In the genomic region with DNA sequence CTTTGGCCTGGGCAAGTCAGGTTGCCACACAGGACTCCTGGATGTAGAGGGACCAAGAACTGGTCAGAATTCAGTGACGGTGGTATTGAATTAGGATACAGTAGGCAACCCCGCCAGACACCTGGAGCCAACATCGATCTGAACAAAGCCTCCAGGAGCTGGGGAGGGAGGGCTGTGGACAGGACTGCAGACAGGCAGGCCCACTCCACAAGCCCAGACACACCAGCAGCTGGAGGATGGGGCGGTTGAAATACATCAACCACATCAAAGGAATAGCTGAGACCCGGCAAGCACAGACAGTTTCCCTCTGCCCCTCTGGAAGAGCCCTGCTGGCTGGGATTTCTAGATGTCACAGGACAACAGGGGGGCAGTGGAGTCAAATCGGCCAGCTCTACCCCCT, we compare ENCODE assay signal across 14 mouse cellular contexts. TPM values are rescaled to one million over a fixed set of nuclear protein-coding genes. Genes with fewer than 3 reads are reported as not detected.
DNase-seq lines count a peak whose midpoint lies in the region; ATAC-seq lines count a peak whose summit lies in the region.
"Had no signal": no experiment of that assay in that cellular context is flagged by ENCODE, and none has a peak within 500 bp of the region (broad histone marks: within the 10 kb centered on the region; RNA-seq: fewer than 3 reads in every experiment).

No protein-coding gene starts in this region.

- 57% methylated on average over 6 of the region's 6 CpGs for WGBS in kidney, embryonic 16.5 days
- WGBS in limb, embryonic 10.5 days = 42% methylated on average over 6 of the region's 6 CpGs

- no peaks in the 10 kb centered on the region for H3K9me3 ChIP-seq in kidney, embryonic 16.5 days (ENCODE audit: low read length)
- H3K9me3 ChIP-seq in limb, embryonic 10.5 days (replicated peaks) = no peaks in the 10 kb centered on the region
- H3K9me3 ChIP-seq: limb, embryonic 15.5 days; megakaryocyte, embryonic 14.5 days had no signal

- H3K4me1 ChIP-seq in kidney, embryonic 16.5 days (ENCODE audit: insufficient read depth, low read length) = peaks cover 45% of the 10 kb centered on the region
- peaks cover 57% of the 10 kb centered on the region for H3K4me1 ChIP-seq in limb, embryonic 10.5 days

- H3K9ac ChIP-seq in kidney, embryonic 16.5 days (replicated peaks; ENCODE audit: low read length) = peak overlapping the region; percentile 20; the same call in 1 of the 2 replicates
- H3K9ac ChIP-seq: limb, embryonic 15.5 days had no signal

- H3K4me2 ChIP-seq in kidney, embryonic 16.5 days (replicated peaks; ENCODE audit: low read depth, low read length) = no peak overlapping the region
- H3K4me2 ChIP-seq: limb, embryonic 15.5 days had no signal

- no peak for DNase-seq in kidney, adult 8-10 months
- DNase-seq in thymus, postnatal 0 days (ENCODE audit: low spot score) = peak; percentile 46
- DNase-seq in thymus, postnatal 10 days (ENCODE audit: low spot score in 2 of 2) = no peak
- DNase-seq in limb, embryonic 10.5 days (ENCODE audit: low spot score) = no peak
- DNase-seq in frontal cortex, adult 2 months (ENCODE audit: extremely low spot score in 1 of 2, low spot score in 1 of 2) = no peak
- no peak for DNase-seq in left cerebral cortex, postnatal 25 days (ENCODE audit: low spot score in 2 of 2)
- DNase-seq: adrenal gland, adult 2 months; heart, postnatal 14 days; layer of hippocampus, adult 9-11 months; right cerebral cortex, adult 18-20 months had no signal

- no peak overlapping the region for H3K4me3 ChIP-seq in kidney, embryonic 16.5 days (ENCODE audit: low read length)
- no peak overlapping the region for H3K4me3 ChIP-seq in limb, embryonic 10.5 days
- H3K4me3 ChIP-seq: erythroblast, embryonic 14.5 days; limb, embryonic 15.5 days; megakaryocyte, embryonic 14.5 days had no signal

- peak overlapping the region; percentile 73 for H3K27ac ChIP-seq in kidney, embryonic 16.5 days (ENCODE audit: low read length)
- peak overlapping the region; percentile 94 for H3K27ac ChIP-seq in limb, embryonic 10.5 days
- H3K27ac ChIP-seq: limb, embryonic 15.5 days had no signal

- H3K27me3 ChIP-seq in kidney, embryonic 16.5 days (ENCODE audit: insufficient read depth, low read length) = no peaks in the 10 kb centered on the region
- no peaks in the 10 kb centered on the region for H3K27me3 ChIP-seq in limb, embryonic 10.5 days (ENCODE audit: low read depth, poor library complexity, severe bottlenecking)
- H3K27me3 ChIP-seq: limb, embryonic 15.5 days had no signal

- 0 out of 2 replicates have a peak, but pooled peaks cover 5% of the 10 kb centered on the region for H3K36me3 ChIP-seq in kidney, embryonic 16.5 days (ENCODE audit: insufficient read depth, low read length)
- peaks cover 22% of the 10 kb centered on the region for H3K36me3 ChIP-seq in limb, embryonic 10.5 days

- intact Hi-C loops in left cerebral cortex, postnatal 25 days (cut with DNase I) = loop anchor here (2.0 to 10.0 kb wide), 2 partner anchors 352 to 428 kb away; no protein-coding TSS in a partner anchor

- ATAC-seq in kidney, embryonic 16.5 days (ENCODE audit: low FRiP score, low TSS enrichment) = no peak

RNA-seq across cellular contexts. Expression of a gene that starts 27.4 kb away (rescaled TPM):
- polyA plus RNA-seq in kidney, embryonic 16.5 days (2015; fragmentation: Nextera tagmentation; extraction: Ambion mirVana) = 8.2 and 9.1 TPM in 2 replicates
- polyA plus RNA-seq in thymus, postnatal 0 days (2015; fragmentation: Nextera tagmentation; extraction: Ambion mirVana) = 2.3 and 2.8 TPM in 2 replicates
- polyA plus RNA-seq in limb, embryonic 10.5 days (2016; fragmentation: Nextera tagmentation; extraction: Ambion mirVana) = 5.2 and 6.8 TPM in 2 replicates
- polyA plus RNA-seq in frontal cortex, adult 2 months (2012; rRNA removed) = 15.4 and 16.3 TPM in 2 replicates
- 1 to 10 TPM; 9.5 to 9.7 TPM for total RNA-seq in left cerebral cortex, postnatal 25 days (2021)
- polyA plus RNA-seq: erythroblast, embryonic 14.5 days had no signal

RNA-seq across cellular contexts. Expression of a gene that starts 58.3 kb away (rescaled TPM):
- 70.9 and 78.0 TPM in 2 replicates for polyA plus RNA-seq in kidney, embryonic 16.5 days (2015; fragmentation: Nextera tagmentation; extraction: Ambion mirVana)
- polyA plus RNA-seq in thymus, postnatal 0 days (2015; fragmentation: Nextera tagmentation; extraction: Ambion mirVana) = 120 and 150 TPM in 2 replicates
- polyA plus RNA-seq in limb, embryonic 10.5 days (2016; fragmentation: Nextera tagmentation; extraction: Ambion mirVana) = 83.1 and 95.4 TPM in 2 replicates
- polyA plus RNA-seq in frontal cortex, adult 2 months (2012; rRNA removed) = 96.1 and 112 TPM in 2 replicates
- total RNA-seq in left cerebral cortex, postnatal 25 days (2021) = 100 to 1,000 TPM; 110 to 115 TPM
